Mouse (Mus musculus): ENCODE measurements around the gene Gm21256.
"Not testable (repeated sequence)": the region's sequence is repeated elsewhere in the genome, so short reads cannot be mapped to it uniquely, and the experiment has no call there.

Gm21256 gene

DNA sequence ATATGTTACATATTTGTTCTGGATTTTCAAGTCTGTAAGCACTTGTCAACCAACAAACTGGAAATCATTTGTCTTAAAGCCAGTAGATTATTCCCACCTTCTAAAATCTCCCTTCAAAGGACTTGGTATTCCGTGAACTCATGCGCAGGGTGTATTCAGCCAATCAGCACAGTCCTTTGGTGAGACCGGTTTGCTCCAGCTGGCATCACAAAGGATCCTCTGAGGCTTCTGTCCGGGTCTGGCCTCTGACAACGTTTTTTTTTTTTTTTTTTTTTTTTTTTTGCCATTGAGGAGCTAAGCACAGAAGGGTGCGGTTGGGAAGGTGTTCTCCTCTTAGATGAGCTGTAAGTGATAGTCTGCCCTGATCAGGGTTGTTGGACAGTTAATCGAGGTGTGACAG is at the start of gene Gm21256:
Gm21256 (plus strand) TSS at position 301 of the 400 bp plus-strand sequence.
- DNase-seq (ENCODE audit: low read depth): not testable (repeated sequence)
